Mouse (Mus musculus) left cerebral cortex, postnatal 14 days (tissue): ENCODE measurements around the gene Ubl7. TPM values are rescaled to one million over a fixed set of nuclear protein-coding genes. Genes with fewer than 3 reads are reported as not detected.

Experiments used
- DNase-seq, 2 experiments: peaks; one replicate each; pipeline ENCODE4 v3.0.0; 2021 to 2022; ENCODE audit warnings: low spot score in 2 of 2, mixed read lengths in 1 of 2
- intact Hi-C: fragments of 180-260 bp; cut with DNase I; formaldehyde crosslinking; loops from one replicate; pipeline ENCODE4 v1.15.1; 2025
- total RNA-seq, 2 experiments: library from RNA; stranded (reverse); gene quantifications; 2 replicates each; pipeline ENCODE4 v1.2.3; 2021

The Ubl7 gene
- total RNA-seq, 2 experiments from 2014 or later: 107 to 112 TPM

DNA sequence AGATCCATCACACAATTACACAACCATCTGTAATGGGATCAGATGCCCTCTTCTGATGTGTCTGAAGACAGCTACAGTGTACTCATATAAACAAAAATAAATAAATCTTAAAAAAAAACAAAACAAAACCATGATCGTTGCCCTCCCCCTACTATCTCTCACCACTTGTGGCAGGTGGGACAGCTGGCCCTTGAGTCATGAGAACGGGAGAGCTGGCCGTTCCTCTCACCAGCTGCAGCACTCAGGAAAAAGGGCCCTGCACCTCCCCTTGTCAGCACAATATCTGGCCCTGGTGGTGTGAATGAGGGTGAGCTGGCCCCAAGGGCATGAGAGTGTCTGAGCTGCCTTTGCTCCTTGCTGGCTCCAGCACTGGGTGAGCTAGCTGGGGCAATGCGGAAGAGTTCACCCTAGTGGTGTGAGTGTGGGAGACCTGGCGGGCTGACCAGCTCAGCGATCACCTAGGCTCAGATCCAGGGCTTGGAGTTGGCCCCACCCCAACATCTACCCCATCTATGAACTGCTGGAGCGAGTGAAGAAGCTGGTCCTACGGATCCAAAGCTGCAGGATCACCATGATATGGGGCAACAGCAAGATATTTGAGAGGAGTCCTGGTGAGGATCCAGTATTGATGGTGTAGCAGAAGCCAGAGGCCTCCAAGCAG, 7.1 kb upstream of the Ubl7 start:
- DNase-seq: no peak
- intact Hi-C loops: no loop called here

DNA sequence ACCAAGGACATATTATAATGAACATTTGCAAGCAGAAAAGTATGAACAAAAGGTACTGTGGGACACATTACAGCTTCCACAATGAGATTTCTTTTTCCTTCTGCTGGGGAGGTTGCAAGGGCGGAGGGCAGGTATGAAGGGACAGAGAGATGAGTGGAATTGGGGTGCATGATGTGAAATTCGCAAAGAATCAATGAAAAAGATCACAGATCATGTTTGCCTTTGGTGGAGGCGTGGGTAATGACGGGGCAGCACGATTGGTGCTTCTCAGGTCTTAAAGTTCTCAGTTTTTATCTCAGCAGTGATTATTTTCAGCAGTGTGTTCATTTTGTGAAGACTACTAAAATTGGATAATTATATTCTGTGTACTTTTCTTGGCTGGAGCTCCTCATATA, 6.5 kb upstream of the Ubl7 start:
- DNase-seq: no peak
- intact Hi-C loops: no loop called here

DNA sequence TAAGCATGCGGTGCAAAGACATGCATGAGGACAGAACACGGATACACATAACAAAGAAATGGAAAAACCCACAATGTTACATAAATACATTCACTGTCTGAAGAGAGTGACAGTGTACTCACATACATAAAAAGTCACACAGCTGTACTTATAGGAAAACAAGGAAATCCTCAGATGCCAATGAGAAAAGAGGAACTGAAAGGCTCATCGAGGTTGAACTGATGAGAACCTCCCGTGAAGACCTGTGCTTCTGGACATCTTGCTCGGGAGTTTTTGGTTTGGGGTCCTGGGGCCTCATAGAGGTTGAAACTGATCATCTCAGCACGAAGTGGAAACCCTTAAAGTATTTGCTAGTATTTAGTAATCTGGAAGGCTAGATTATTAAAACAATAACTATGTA, 3.6 kb upstream of the Ubl7 start:
- DNase-seq: no peak
- intact Hi-C loops: no loop called here

DNA sequence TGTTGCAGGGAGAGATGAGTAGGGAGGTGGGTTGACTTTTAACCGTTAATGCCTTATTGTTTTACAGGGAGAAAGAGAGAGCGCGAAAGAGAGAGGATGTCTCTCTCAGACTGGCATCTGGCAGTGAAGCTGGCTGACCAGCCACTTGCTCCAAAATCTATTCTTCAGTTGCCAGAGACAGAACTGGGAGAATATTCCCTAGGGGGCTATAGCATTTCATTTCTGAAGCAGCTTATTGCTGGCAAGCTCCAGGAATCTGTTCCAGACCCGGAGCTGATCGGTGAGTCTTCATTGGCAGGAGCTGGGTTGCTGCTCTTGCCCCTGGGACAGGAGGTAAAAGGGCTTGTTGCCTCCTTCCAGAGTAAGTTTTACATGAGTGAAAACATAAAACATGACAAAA, 1.8 kb downstream of the Ubl7 start:
- intact Hi-C loops: loop anchor here (5.0 kb wide), 3 partner anchors 50 to 150 kb away; partner anchors contain the start of gene Arid3b
- DNase-seq: no peak

DNA sequence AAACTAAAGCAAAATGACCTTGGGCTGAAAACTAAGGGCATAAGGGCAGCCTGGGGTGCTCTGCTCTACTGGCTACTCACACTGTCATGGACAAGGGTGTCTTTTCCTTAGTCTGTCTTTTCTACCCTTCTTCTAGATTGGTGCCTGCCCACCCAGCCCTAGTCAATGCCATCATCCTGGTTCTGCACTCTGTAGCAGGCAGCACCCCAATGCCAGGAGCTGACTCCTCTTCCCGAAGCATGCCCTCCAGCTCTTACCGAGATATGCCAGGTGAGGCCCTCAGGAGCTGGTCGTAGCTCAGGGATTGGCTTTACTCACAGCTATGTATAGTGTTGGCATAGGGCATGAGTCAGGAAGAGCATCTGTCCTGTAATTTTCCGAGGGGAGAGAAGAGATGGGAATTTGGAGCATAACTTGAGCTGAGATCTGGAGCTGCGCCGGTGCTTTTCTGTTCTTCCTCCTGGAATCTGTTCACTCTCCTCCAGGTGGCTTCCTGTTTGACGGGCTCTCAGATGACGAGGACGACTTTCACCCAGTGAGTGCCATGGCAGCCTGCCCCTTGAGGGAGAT, 10.8 kb downstream of the Ubl7 start:
- intact Hi-C loops: no loop called here
- DNase-seq: no peak

DNA sequence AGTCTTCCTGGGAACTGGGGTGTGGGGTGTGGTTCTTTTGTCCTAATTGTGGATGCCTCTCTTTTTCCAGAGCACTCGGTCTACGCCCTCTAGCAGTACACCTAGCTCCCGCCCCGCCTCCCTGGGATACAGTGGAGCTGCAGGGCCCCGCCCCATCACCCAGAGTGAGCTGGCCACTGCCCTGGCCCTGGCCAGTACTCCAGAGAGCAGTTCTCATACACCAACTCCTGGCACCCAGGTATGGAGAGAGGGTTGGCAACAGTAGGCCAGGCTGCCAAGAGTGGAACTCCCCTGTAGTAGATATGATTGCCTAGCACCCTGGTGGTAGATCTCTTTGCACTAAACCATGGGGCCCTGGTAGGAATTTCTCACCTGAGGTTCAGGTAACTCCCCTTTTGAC, 11.6 kb downstream of the Ubl7 start:
- no peak for DNase-seq
- intact Hi-C loops: no loop called here

DNA sequence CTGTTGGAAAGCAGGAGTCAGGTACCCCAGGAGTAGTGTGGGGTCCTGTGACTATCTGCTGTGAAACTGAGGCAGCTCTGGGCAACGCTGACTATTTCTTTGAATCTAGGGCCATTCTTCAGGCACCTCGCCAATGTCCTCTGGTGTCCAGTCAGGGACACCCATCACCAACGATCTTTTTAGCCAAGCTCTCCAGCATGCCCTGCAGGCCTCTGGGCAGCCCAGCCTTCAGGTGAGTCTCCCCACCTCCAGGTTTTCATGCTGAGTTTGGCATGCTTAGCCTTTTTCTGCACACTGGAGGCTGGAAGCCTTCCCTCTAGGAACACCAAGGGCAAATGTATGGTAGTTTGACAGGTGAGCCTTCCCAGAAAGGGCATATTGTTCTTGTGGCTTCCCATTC, 12.3 kb downstream of the Ubl7 start:
- no peak for DNase-seq
- intact Hi-C loops: no loop called here

DNA sequence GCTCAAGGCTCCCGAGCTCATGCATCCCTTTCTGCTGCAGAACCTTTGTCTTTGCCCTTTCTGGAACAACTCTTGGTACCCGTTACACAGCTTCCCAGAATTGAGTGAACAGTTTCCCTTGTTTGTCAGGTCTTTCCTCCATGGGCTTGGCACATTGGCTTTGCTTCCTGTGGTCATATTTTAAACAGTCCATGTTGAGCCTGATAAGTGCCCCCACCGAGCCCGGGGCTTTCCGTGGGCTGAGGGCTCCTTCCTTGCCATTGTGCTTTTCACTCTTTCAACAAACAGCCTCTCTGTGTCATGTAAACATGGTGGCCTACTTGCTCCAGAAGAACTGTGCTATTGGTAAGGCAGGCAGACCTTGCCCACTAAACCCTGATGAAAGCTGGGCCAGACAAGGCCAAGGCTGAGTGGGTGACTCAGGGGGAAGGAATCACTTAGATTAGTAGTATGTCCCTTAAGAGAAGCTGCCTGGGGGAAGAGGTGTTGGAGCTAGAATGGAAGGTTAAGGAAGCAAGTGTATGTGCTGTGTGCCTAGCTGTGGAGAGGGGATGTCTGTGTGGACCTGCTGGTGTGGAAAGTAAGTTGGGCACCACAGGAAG, 20.5 kb downstream of the Ubl7 start:
- intact Hi-C loops: no loop called here
- DNase-seq: no peak

DNA sequence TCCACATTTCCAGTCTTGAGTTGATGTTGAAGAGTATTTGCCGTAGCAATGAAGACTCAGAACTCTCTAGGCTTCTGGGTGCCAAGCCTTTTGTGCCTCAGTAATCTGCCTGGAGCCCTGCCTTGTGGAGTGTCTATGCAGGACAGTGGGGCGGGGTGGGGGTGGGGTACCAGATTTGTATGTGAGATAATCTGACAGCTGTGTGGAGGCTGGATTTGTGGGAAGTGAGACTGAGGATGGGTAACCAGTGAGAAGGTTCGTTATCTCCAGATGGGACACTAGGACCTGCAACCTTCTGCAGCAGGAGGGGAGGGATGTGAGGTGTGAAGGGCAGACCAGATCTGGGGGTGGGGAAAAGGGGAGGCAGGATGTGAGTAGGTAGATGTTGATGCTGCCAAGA, 21.5 kb downstream of the Ubl7 start:
- DNase-seq: no peak

DNA sequence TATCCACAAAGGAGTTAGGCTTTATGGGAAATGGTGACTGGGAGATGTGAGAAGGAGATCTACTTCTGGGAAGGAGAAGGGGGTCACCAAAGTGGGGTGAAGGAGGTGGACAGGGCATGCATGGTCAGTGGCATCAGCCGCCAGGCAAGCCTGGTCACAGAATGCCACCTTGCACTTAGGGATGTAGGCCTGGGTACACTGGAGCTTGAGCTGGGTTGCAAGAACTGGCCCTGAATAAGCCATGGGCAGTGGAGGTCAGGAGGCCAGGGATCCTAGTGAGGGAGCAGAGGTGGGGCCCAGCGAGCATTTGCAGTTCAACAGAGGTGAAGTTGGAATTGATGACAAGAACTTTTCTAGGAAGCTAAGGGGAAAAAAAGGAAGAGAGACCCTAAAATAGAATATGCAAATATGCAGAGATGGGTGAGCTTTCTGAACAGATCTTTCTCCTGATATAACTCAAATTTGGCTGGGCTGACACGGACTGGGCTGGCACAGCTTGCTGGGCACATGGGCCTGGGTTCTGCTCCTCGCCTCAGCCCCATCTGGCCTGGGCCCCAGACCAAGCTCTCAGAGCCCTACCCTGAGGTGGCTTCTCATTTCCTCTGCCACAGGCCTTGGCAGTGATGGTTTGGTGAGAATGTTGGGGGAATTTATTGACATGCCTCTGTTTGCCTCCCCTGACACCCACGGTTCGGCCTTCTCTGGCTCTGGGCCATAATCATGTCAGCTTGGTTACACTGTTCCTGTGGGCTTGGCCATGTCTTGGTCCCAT, 22.2 kb downstream of the Ubl7 start:
- intact Hi-C loops: no loop called here

More for the DNA sequence above, 21.5 kb downstream of the Ubl7 start:
- intact Hi-C loops: no loop called here

DNA sequence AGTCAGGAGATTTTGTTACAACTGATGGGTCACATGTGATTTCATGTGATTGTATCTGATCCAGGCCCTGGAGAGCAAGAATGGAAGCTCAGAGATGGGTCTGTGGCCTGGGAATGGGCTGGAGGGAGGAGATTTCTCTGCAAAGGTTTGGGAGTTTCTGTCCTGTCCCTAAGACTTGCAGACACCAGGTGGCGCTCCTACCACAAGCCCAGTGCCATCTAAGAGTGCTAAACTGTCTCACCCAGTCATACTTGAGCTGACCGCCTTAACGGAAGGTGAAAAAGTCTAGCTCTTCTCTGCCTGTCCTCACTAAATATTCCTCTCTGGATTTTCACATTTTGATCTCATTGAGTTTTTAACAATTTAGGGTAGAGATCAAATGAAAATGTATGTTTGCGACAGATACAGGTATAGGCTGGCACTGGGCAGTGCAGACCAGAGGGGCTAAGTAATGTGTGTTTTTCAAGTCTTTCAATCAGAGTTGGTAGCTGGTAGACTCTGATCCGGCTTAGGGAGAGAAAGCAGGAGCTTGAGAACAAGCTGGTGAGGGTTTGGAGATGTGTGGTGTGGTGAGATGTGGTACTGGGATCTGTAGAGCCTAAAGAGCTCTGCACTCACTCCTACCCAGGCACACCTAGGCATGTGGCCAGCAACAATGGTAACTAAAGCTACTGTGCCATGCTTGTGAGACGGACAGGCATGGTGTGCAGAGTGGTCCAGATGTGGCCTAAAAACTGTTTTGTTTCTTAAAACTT, 25.1 kb downstream of the Ubl7 start:
- DNase-seq: peak; percentile 83 to 93
- intact Hi-C loops: loop anchor here (1.0 to 5.0 kb wide), 3 partner anchors 59 to 74 kb away; no protein-coding TSS in a partner anchor

More for the DNA sequence above, 22.2 kb downstream of the Ubl7 start:
- peak; percentile 58 to 70 for DNase-seq

DNA sequence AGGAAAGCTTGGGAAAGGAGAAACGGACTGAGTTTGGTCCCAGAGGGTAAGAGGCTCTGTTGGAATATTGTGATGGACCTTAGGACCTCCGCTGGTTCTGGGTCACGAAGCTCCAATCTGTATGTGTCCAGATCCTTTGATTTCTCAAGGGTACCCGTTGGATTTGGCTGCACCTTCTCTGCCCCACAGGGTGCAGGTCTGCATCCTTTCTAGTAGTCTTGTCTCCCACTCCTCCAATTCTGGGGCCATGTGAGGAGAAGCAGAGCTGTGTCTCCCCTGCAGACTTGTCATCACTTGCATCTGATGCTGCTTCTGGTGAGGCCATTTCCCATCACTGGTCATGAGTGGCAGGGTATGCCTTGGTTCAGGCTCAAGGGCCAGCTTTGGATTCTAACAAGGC, 26.4 kb downstream of the Ubl7 start:
- intact Hi-C loops: loop anchor here (5.0 kb wide), 1 partner anchor 75 kb away; no protein-coding TSS in a partner anchor
- no peak for DNase-seq

DNA sequence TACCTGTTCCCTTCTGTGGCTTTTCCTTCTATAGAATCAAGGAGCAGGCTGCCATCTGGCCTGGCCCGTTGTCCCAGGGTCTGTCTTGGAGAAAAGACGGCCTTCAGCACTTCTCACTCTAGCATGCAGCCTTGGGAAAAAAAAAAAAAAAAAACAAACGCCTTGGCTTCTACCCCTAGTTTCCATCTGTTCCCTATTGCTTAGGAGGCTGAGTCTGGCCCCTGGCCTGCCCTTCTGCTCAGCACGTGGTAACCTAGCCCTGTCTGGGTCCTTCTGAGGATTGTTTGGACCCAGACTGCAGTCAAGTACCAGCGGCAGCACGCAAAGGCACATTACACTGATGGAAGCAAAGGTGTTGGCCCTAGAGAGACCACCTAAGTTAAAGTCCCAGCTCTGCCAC, 26.9 kb downstream of the Ubl7 start:
- intact Hi-C loops: loop anchor here (5.0 kb wide), 1 partner anchor 75 kb away; no protein-coding TSS in a partner anchor
- no peak for DNase-seq

DNA sequence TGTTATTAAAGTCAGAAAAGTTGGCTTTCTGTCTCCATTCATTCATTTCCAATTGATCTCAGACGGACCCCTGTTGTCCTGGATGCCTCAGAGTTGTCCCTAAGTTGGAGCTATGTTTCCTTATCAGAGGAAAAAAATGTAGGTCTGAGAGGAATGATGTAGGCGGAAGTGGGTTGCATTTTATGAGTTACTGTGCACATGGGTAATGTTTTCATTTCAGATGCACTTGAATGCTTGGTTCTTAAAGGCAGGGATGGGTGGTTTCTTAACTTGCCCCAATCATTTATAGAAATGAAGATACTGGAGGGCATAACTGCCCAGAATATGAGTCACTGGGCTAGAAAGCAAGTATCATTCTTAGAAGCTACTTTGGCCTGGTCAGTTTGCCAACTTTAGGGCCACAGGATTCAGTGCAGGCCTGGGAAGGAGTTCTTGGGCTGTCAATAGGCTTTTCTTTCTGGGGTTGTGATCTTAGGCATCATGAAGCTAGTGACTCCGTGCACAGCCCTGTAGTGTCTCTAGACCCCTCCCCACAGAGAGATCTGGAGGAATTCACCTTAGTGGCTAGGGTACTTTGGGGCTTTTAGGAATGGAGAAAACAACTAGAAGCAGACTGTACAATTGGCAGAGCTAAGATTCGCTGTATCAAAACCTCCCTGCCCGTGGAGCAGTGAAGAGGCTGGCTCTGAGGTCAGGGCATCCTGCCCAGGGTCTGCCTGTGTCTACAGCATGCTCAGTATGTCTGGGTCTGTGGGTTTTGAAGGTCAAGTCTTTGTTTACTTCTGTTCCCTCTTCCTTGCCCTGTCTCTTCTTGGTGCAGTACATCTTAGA, 27.7 kb downstream of the Ubl7 start:
- intact Hi-C loops: loop anchor here (5.0 kb wide), 1 partner anchor 76 kb away; no protein-coding TSS in a partner anchor
- no peak for DNase-seq

DNA sequence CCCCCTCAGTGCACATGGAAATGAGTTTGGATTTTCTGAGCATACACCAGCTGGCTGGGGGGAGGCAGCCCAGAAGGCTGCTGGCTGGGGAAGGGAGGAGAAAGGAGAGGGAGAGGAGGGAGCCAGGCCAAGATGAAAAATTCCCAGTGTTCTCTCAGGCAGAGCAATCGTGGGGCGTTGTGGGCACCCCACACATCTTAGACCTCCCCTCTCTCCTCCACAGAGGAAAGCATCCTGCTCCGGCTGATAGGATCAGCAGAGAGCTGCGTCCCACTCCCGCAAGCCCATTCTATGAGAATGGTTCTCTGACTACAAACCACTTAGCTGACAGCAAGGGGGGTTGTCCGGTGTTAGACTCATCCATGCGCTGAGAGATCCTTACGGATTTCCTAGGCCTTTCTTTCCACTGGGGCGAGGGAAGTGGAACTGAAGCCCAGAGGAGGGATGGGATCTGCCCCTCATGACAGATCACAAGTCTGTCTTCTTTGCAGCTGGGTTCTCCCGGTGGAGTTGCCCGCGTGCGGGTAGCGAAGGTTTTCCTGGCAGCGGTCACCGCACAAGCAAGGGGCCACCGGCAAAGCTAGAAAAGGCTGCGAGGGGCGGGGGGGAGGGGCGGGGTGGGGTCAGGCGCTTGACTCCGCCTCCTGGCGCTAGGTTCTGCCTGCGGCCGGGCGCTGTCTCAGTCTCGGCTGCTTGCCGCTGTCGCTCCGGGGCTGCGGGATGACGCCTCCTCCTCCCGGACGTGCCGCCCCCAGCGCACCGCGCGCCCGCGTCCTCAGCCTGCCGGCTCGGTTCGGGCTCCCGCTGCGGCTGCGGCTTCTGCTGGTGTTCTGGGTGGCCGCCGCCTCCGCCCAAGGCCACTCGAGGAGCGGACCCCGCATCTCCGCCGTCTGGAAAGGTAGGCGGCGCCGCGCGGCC, 28.9 kb downstream of the Ubl7 start, which contains the start of gene Sema7a:
Sema7a (plus strand) TSS at position 682 of the 918 bp plus-strand sequence.
- intact Hi-C loops: loop anchor here (5.0 kb wide), 1 partner anchor 77 kb away; no protein-coding TSS in a partner anchor
- peak; percentile 73 to 85 for DNase-seq

DNA sequence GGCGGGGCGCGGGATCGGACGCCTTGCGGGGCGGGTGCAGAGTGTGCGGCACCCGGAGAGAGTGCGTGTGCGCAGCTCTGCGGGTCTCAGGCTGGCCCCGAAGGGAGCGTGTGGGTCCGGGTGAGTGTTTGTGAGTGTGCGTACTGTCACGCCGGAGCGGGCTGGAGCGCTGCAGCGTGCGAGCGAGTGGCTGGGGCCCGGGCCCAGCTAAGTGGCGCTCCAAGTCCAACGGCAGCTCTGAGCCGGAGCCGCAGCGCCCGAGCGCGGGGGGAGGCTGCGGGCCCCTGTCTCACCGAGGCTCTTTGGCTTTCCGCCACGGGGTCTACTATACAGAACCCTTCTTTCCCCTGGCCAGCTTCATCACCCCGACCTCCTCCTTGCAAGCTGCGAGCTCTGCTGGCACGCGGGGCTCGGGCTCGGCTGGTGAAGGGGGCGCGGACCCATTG, 29.6 kb downstream of the Ubl7 start:
- peak in 1 of 2 experiments; percentile 52 for DNase-seq
- intact Hi-C loops: no loop called here
